Mouse (Mus musculus): Measurements from ENCODE around the gene Rnf227. TPM values are rescaled to one million over a fixed set of nuclear protein-coding genes. Genes with fewer than 3 reads are reported as not detected.
A peak's percentile ranks its signal among the peaks of the same experiment; 100 is the strongest.

The Rnf227 gene
- polyA plus RNA-seq (2014; fragmentation: Nextera tagmentation; extraction: Ambion mirVana): 15.2 TPM in 2 replicates

GRCm38 (mm10) chr11:69340161-69341131 lies at the start of gene Rnf227:
Gene Rnf227 (plus strand): TSS chr11:69340461.
- TF ChIP-seq CTCF (IDR thresholded peaks at IDR 0.05; ENCODE audit: low read depth): no peak
- H3K9ac ChIP-seq: peak within 1 kb of the TSS; percentile 62
- 0 out of 2 replicates have a peak, but pooled peaks cover 2% of the 10 kb centered on the region for H3K4me1 ChIP-seq (ENCODE audit: insufficient read depth)
- H3K27me3 ChIP-seq (ENCODE audit: insufficient read depth, low read length): no peaks in the 10 kb centered on the region
- ATAC-seq (ENCODE audit: insufficient read depth): peak; percentile 89
- no peaks in the 10 kb centered on the region for H3K9me3 ChIP-seq (ENCODE audit: low read depth, low read length)
- peak within 1 kb of the TSS; percentile 60; the same call in 1 of the 2 replicates for H3K27ac ChIP-seq (ENCODE audit: low read depth)
- H3K4me3 ChIP-seq (ENCODE audit: low read depth, low read length): peak within 1 kb of the TSS; percentile 43
- DNase-seq: peak; percentile 88
- H3K36me3 ChIP-seq (ENCODE audit: insufficient read depth): peaks cover 30% of the 10 kb centered on the region
- 1% methylated on average over 99 of the region's 99 CpGs for WGBS
- H3K4me2 ChIP-seq: peak within 1 kb of the TSS; percentile 88

GRCm38 (mm10) chr11:69291111-69291510 lies 49.1 kb upstream of the Rnf227 start:
- no peaks in the 10 kb centered on the region for H3K36me3 ChIP-seq (ENCODE audit: insufficient read depth)
- 83% methylated on average over 5 of the region's 5 CpGs for WGBS
- no peak overlapping the region for H3K27ac ChIP-seq (ENCODE audit: low read depth)
- H3K4me2 ChIP-seq: no peak overlapping the region
- H3K4me1 ChIP-seq (ENCODE audit: insufficient read depth): no peaks in the 10 kb centered on the region
- DNase-seq (no peak), ATAC-seq (ENCODE audit: insufficient read depth) (no peak)
- no peaks in the 10 kb centered on the region for H3K9me3 ChIP-seq (ENCODE audit: low read depth, low read length)
- TF ChIP-seq CTCF (IDR thresholded peaks at IDR 0.05; ENCODE audit: low read depth): no peak
- no peak overlapping the region for H3K9ac ChIP-seq
- no peaks in the 10 kb centered on the region for H3K27me3 ChIP-seq (ENCODE audit: insufficient read depth, low read length)
- no peak overlapping the region for H3K4me3 ChIP-seq (ENCODE audit: low read depth, low read length)

DNA sequence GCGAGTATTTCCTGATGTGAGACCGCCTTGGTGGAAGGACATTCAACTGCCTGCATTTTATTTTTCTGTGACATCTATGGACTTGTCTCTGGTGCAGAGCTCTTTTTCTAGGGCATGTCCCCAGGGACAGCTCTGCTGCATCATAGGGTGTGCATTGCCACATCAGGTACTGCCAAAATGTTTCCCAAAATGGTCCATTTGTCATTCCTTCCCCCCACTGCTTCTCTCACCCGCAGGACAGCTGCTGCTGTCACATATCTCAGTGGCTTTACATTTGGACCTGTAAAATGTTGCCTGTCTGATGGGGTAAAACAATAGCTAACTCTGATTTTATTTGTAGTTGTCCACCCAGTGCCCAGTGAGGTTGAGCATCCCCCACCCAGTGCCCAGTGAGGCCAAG lies 45.0 kb upstream of the Rnf227 start:
- no peaks in the 10 kb centered on the region for H3K9me3 ChIP-seq (ENCODE audit: low read depth, low read length)
- H3K36me3 ChIP-seq (ENCODE audit: insufficient read depth): peaks cover 17% of the 10 kb centered on the region; the same call in 1 of the 2 replicates
- no peaks in the 10 kb centered on the region for H3K27me3 ChIP-seq (ENCODE audit: insufficient read depth, low read length)
- ATAC-seq (ENCODE audit: insufficient read depth) (no peak), DNase-seq (no peak)
- no peak overlapping the region for H3K4me3 ChIP-seq (ENCODE audit: low read depth, low read length)
- TF ChIP-seq CTCF (IDR thresholded peaks at IDR 0.05; ENCODE audit: low read depth): no peak
- no peak overlapping the region for H3K27ac ChIP-seq (ENCODE audit: low read depth)
- H3K9ac ChIP-seq: no peak overlapping the region
- WGBS: 84% methylated on average over 3 of the region's 3 CpGs
- no peaks in the 10 kb centered on the region for H3K4me1 ChIP-seq (ENCODE audit: insufficient read depth)
- no peak overlapping the region for H3K4me2 ChIP-seq

- H3K27me3 ChIP-seq (ENCODE audit: insufficient read depth, low read length): no peaks in the 10 kb centered on the region
- no peak for ATAC-seq (ENCODE audit: insufficient read depth)
- H3K4me3 ChIP-seq (ENCODE audit: low read depth, low read length): no peak overlapping the region
- no peak for DNase-seq
- WGBS: 78% methylated on average over 2 of the region's 2 CpGs
- TF ChIP-seq CTCF (IDR thresholded peaks at IDR 0.05; ENCODE audit: low read depth): no peak
- H3K9me3 ChIP-seq (ENCODE audit: low read depth, low read length): no peaks in the 10 kb centered on the region
- no peak overlapping the region for H3K27ac ChIP-seq (ENCODE audit: low read depth)
- no peak overlapping the region for H3K4me2 ChIP-seq
- no peaks in the 10 kb centered on the region for H3K4me1 ChIP-seq (ENCODE audit: insufficient read depth)
- H3K9ac ChIP-seq: no peak overlapping the region
- H3K36me3 ChIP-seq (ENCODE audit: insufficient read depth): peaks cover 31% of the 10 kb centered on the region
Measured at GRCm38 (mm10) chr11:69297799-69298198, 42.5 kb upstream of the Rnf227 start.

GRCm38 (mm10) chr11:69298231-69298630 lies 42.0 kb upstream of the Rnf227 start:
- H3K36me3 ChIP-seq (ENCODE audit: insufficient read depth): peaks cover 35% of the 10 kb centered on the region
- H3K9me3 ChIP-seq (ENCODE audit: low read depth, low read length): no peaks in the 10 kb centered on the region
- no peak overlapping the region for H3K4me3 ChIP-seq (ENCODE audit: low read depth, low read length)
- DNase-seq (no peak), ATAC-seq (ENCODE audit: insufficient read depth) (no peak)
- no peak overlapping the region for H3K4me2 ChIP-seq
- no peak overlapping the region for H3K27ac ChIP-seq (ENCODE audit: low read depth)
- no peaks in the 10 kb centered on the region for H3K27me3 ChIP-seq (ENCODE audit: insufficient read depth, low read length)
- TF ChIP-seq CTCF (IDR thresholded peaks at IDR 0.05; ENCODE audit: low read depth): no peak
- WGBS: 72% methylated on average over 7 of the region's 7 CpGs
- no peak overlapping the region for H3K9ac ChIP-seq
- H3K4me1 ChIP-seq (ENCODE audit: insufficient read depth): no peaks in the 10 kb centered on the region

DNA sequence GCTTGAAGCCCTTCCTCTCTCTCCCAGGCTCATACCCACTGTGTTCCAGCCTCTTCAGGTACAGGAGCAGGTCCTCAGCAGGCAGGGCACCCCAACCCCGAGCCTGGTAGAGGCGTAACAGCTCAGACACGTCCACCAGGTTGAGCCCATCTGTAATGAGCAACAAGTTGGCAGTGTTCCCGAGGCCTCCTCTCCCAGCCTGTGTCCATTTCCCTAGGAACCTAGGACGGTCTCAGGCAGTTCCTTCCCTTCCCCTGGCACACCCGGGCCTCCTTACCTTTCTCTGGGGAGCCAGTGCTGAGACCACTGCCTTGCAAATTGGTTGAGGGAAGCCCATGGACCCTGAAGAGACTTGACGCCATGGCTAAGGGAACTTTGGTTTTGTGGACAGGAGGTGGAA lies 37.4 kb upstream of the Rnf227 start:
- Histone ChIP-seq H3K4me3 (ENCODE audit: low read depth, low read length) (no peak overlapping the region), H3K4me2 (no peak overlapping the region), H3K9me3 (ENCODE audit: low read depth, low read length) (no peaks in the 10 kb centered on the region), H3K9ac (no peak overlapping the region), H3K36me3 (ENCODE audit: insufficient read depth) (peaks cover 71% of the 10 kb centered on the region), H3K27ac (ENCODE audit: low read depth) (no peak overlapping the region), H3K4me1 (ENCODE audit: insufficient read depth) (no peaks in the 10 kb centered on the region), H3K27me3 (ENCODE audit: insufficient read depth, low read length) (no peaks in the 10 kb centered on the region)
- TF ChIP-seq CTCF (IDR thresholded peaks at IDR 0.05; ENCODE audit: low read depth): no peak
- 82% methylated on average over 7 of the region's 7 CpGs for WGBS
- no peak for ATAC-seq (ENCODE audit: insufficient read depth)
- DNase-seq: no peak

GRCm38 (mm10) chr11:69305291-69305690 lies 35.0 kb upstream of the Rnf227 start:
- no peaks in the 10 kb centered on the region for H3K9me3 ChIP-seq (ENCODE audit: low read depth, low read length)
- no peaks in the 10 kb centered on the region for H3K4me1 ChIP-seq (ENCODE audit: insufficient read depth)
- ATAC-seq (ENCODE audit: insufficient read depth): no peak
- H3K27me3 ChIP-seq (ENCODE audit: insufficient read depth, low read length): no peaks in the 10 kb centered on the region
- TF ChIP-seq CTCF (IDR thresholded peaks at IDR 0.05; ENCODE audit: low read depth): no peak
- 90% methylated on average over 9 of the region's 9 CpGs for WGBS
- no peak overlapping the region for H3K9ac ChIP-seq
- no peak overlapping the region for H3K4me2 ChIP-seq
- no peak for DNase-seq
- H3K4me3 ChIP-seq (ENCODE audit: low read depth, low read length): no peak overlapping the region
- peaks cover 87% of the 10 kb centered on the region for H3K36me3 ChIP-seq (ENCODE audit: insufficient read depth)
- no peak overlapping the region for H3K27ac ChIP-seq (ENCODE audit: low read depth)
